Mouse (Mus musculus): ENCODE results near the gene Asprv1. TPM values are rescaled to one million over a fixed set of nuclear protein-coding genes. Genes with fewer than 3 reads are reported as not detected.
A peak's percentile ranks its signal among the peaks of the same experiment; 100 is the strongest.

The Asprv1 gene
- polyA plus RNA-seq, 1 experiment from 2014 or later = 0.92 TPM

DNA sequence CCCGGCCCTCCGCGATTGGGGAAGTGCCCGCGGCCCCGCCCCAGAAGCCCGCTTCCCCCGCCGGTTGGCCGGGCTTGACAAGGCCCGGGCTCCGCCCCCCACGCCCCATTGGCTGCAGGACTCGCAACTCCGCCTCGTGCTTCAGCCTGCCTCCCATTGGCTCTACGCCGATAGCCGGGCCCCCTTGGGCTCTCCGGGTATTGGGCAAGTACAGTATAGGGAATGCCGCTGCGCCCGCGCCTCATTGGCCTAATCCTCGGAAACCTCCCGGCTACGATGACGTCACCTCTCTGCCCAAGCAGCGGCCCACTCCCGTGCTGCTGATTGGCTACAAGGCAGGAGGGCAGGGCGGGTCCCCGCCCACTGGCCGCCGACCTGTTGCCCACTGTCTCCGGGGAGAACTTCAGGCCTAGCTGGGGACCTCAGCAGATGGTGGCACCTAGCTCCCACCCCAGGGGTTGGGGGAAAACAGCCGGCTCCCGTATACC lies 41.3 kb downstream of the Asprv1 start:
- Histone ChIP-seq H3K4me2 (ENCODE audit: low read length) (peak overlapping the region; percentile 67), H3K27me3 (replicated peaks; ENCODE audit: control insufficient read depth, insufficient read depth, low read length) (no peaks in the 10 kb centered on the region), H3K9ac (replicated peaks; ENCODE audit: low read depth, low read length) (peak overlapping the region; percentile 44), H3K4me1 (replicated peaks; ENCODE audit: control insufficient read depth, insufficient read depth, low read length) (peaks cover 25% of the 10 kb centered on the region), H3K36me3 (ENCODE audit: control insufficient read depth, insufficient read depth) (peaks cover 11% of the 10 kb centered on the region), H3K27ac (ENCODE audit: low read length) (peak overlapping the region; percentile 48; the same call in 1 of the 2 replicates), H3K4me3 (replicated peaks; ENCODE audit: low read length) (peak overlapping the region; percentile 83), H3K9me3 (ENCODE audit: control insufficient read depth, low read length) (no peaks in the 10 kb centered on the region)
- peak; percentile 99 for ATAC-seq
- WGBS = 0% methylated on average over 35 of the region's 37 CpGs

DNA sequence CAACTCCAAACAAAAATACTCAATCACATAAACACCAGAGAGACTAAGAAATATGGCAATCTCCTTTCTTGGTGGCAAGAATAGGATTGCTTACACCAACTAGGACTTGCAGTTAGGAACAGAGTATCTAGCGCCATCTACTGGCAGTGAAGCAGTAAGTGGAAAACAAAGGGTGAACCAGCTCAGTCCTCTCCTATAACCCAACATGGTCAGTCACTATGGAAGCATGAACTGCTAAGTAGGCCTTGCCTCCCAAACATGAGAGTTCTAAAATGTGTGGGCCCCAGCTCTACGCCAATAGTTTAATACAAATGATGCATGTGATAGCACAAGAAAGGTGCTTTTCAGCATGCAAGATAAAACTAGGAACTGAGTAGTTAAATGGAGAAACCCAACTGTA lies 42.9 kb downstream of the Asprv1 start:
- 11% methylated on average over 2 of the region's 2 CpGs for WGBS
- no peak for ATAC-seq
- Histone ChIP-seq H3K9ac (replicated peaks; ENCODE audit: low read depth, low read length) (no peak overlapping the region), H3K4me2 (ENCODE audit: low read length) (no peak overlapping the region), H3K36me3 (ENCODE audit: control insufficient read depth, insufficient read depth) (peaks cover 19% of the 10 kb centered on the region), H3K4me3 (replicated peaks; ENCODE audit: low read length) (no peak overlapping the region), H3K27ac (ENCODE audit: low read length) (peak overlapping the region; percentile 26; the same call in 1 of the 2 replicates), H3K9me3 (ENCODE audit: control insufficient read depth, low read length) (no peaks in the 10 kb centered on the region), H3K27me3 (replicated peaks; ENCODE audit: control insufficient read depth, insufficient read depth, low read length) (no peaks in the 10 kb centered on the region), H3K4me1 (replicated peaks; ENCODE audit: control insufficient read depth, insufficient read depth, low read length) (peaks cover 25% of the 10 kb centered on the region)

DNA sequence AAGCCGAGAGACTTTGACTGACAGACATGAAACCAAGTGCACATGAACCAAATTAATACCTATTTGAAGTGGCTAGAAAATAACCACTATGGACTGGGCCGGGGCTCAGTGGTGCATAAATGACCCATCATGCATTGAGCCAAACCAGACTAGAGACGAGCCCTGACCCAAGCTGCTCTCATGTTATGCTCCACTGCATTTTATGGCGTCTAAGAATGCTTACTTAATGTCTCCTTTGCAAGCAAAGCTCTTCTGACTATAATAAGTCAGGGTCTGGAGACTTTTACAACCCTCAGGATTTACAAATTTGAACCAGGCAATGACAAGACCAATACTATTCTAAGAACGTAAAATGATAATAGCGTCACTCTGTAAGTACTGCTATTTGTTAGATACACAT lies 50.4 kb downstream of the Asprv1 start:
- no peaks in the 10 kb centered on the region for H3K9me3 ChIP-seq (ENCODE audit: control insufficient read depth, low read length)
- no peak overlapping the region for H3K4me2 ChIP-seq (ENCODE audit: low read length)
- H3K27ac ChIP-seq (ENCODE audit: low read length) = no peak overlapping the region
- H3K4me1 ChIP-seq (replicated peaks; ENCODE audit: control insufficient read depth, insufficient read depth, low read length) = peaks cover 1% of the 10 kb centered on the region; the same call in 1 of the 2 replicates
- no peak overlapping the region for H3K9ac ChIP-seq (replicated peaks; ENCODE audit: low read depth, low read length)
- H3K36me3 ChIP-seq (ENCODE audit: control insufficient read depth, insufficient read depth) = peaks cover 57% of the 10 kb centered on the region
- 90% methylated on average over 6 of the region's 6 CpGs for WGBS
- ATAC-seq = no peak
- no peaks in the 10 kb centered on the region for H3K27me3 ChIP-seq (replicated peaks; ENCODE audit: control insufficient read depth, insufficient read depth, low read length)
- H3K4me3 ChIP-seq (replicated peaks; ENCODE audit: low read length) = no peak overlapping the region

Other genes starting within 250 kb of the Asprv1 start
- gene Pcyox1, start 231.0 kb upstream of the Asprv1 start, polyA plus RNA-seq (2015; fragmentation: Nextera tagmentation; extraction: Ambion mirVana) = 104 and 119 TPM in 2 replicates
- 370 and 414 TPM in 2 replicates for gene Tia1, start 223.9 kb upstream of the Asprv1 start, polyA plus RNA-seq (2015; fragmentation: Nextera tagmentation; extraction: Ambion mirVana)
- not detected in 2 replicates for gene Gm44790, start 201.5 kb upstream of the Asprv1 start, polyA plus RNA-seq (2015; fragmentation: Nextera tagmentation; extraction: Ambion mirVana)
- gene C87436, start 189.8 kb upstream of the Asprv1 start, polyA plus RNA-seq (2015; fragmentation: Nextera tagmentation; extraction: Ambion mirVana) = 34.2 and 36.0 TPM in 2 replicates
- gene Pcbp1, start 101.8 kb upstream of the Asprv1 start, polyA plus RNA-seq (2015; fragmentation: Nextera tagmentation; extraction: Ambion mirVana) = 256 and 326 TPM in 2 replicates
- 21.6 and 23.2 TPM in 2 replicates for gene Mxd1, start 41.0 kb downstream of the Asprv1 start, polyA plus RNA-seq (2015; fragmentation: Nextera tagmentation; extraction: Ambion mirVana)
- gene Snrnp27, start 56.4 kb downstream of the Asprv1 start, polyA plus RNA-seq (2015; fragmentation: Nextera tagmentation; extraction: Ambion mirVana) = 103 and 106 TPM in 2 replicates
- 41.9 and 47.2 TPM in 2 replicates for gene Gmcl1, start 105.2 kb downstream of the Asprv1 start, polyA plus RNA-seq (2015; fragmentation: Nextera tagmentation; extraction: Ambion mirVana)
- 6.1 and 6.7 TPM in 2 replicates for gene Anxa4, start 165.4 kb downstream of the Asprv1 start, polyA plus RNA-seq (2015; fragmentation: Nextera tagmentation; extraction: Ambion mirVana)
- 36.8 and 36.9 TPM in 2 replicates for gene Aak1, start 221.4 kb downstream of the Asprv1 start, polyA plus RNA-seq (2015; fragmentation: Nextera tagmentation; extraction: Ambion mirVana)